Mouse (Mus musculus): Measurements from ENCODE around the gene Hhatl. TPM values are rescaled to one million over a fixed set of nuclear protein-coding genes. Genes with fewer than 3 reads are reported as not detected.

The Hhatl gene
- polyA plus RNA-seq, 1 experiment from 2014 or later, result not detected

DNA sequence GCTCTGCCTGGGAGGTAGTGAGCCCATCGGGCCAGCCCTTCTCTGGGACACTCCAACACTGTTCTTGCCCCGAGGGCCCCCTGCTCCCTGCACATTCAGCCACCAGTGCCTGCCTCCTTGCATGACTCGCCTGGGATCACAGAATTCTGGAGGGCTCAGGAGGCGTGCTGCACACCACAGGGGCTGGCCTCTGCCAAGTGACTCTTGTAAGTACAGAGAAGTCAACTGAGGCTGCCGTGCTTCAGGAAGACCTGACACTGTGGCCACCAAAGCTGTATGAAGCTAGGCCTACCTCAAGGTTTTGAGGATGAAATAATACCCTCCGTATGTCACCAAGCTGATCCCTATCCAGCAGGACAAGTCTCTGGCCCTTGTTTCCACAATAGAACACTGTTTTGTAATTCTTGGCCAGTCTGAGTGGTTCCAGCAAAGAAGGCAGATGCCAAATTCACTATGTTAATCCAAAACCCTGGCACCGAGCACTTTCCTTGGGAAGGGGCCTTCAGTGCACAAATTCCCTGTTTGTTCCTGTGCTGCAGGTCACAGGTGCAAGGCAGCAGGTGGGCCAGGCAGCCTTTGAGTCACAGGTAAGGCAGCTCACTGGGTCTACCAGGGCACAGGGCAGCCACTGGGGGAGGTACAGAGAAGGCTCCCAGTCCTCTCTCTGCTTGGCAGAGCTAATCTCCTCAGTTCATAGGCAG, 27.6 kb upstream of the Hhatl start:
- Histone ChIP-seq H3K27ac (no peak overlapping the region), H3K79me2 (ENCODE audit: inconsistent target) (no peaks in the 10 kb centered on the region), H3K4me3 (ENCODE audit: inconsistent target) (no peak overlapping the region), H3K36me3 (ENCODE audit: inconsistent target) (no peaks in the 10 kb centered on the region)
- 92% methylated on average over 6 of the region's 7 CpGs for WGBS (ENCODE audit: missing documents)

DNA sequence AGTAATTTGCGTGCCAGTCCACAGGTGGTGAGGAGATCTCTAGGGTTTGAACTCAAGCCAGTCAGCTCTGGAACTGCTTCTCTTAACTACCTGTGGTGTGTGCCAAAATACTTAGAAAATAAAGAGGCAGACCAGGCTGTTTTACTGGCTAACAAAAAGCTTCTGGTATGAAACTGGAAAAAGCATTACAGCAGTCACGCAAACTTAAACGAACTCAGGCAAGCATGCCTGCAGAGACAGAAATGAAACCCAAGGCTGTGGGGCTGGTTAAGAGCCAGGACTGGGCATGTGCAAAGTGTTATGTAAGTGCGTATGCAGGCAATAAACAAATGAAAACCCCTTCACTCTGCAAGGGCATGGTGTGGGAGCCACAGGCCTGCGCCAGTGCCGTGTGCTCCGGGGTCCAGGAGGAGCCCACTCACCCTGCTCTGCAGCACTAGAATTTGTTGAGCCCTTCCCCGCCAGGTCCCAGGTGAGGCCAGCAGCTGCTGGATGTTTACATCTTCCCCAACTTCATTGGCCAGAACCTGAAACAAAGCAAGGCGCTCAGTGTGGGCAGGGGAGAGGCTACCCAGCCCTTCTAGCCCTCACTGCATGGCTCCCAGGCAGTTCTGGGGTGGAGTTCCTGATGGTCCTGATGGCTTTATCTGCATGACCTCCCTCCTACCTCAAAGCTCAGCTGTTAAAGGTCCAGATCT, 26.9 kb upstream of the Hhatl start:
- H3K36me3 ChIP-seq (ENCODE audit: inconsistent target), result no peaks in the 10 kb centered on the region
- no peaks in the 10 kb centered on the region for H3K79me2 ChIP-seq (ENCODE audit: inconsistent target)
- H3K4me3 ChIP-seq (ENCODE audit: inconsistent target), result no peak overlapping the region
- H3K27ac ChIP-seq, result no peak overlapping the region
- 80% methylated on average over 9 of the region's 9 CpGs for WGBS (ENCODE audit: missing documents)

DNA sequence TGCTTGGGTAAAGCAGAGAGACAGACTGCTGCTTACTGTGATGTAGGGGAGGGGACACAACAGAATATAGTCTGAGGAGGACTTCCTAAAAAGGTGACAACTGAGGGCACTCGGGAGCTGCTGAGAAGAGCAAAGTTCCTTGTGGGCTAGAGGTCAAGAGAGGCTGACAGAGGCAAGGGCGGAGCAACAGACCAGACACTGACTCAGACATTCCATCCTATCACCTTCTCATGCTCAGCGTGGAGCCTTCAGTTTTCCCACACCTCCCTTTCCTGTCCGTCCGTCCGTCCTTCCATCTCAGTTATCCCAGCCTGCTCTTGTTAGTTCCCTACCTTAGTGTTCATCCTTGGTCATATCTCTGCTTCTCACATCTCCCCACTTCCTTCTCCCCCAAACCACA, 22.9 kb upstream of the Hhatl start:
- no peak overlapping the region for H3K27ac ChIP-seq
- 25% methylated on average over 6 of the region's 6 CpGs for WGBS (ENCODE audit: missing documents)
- no peaks in the 10 kb centered on the region for H3K79me2 ChIP-seq (ENCODE audit: inconsistent target)
- H3K4me3 ChIP-seq (ENCODE audit: inconsistent target), result no peak overlapping the region
- no peaks in the 10 kb centered on the region for H3K36me3 ChIP-seq (ENCODE audit: inconsistent target)

DNA sequence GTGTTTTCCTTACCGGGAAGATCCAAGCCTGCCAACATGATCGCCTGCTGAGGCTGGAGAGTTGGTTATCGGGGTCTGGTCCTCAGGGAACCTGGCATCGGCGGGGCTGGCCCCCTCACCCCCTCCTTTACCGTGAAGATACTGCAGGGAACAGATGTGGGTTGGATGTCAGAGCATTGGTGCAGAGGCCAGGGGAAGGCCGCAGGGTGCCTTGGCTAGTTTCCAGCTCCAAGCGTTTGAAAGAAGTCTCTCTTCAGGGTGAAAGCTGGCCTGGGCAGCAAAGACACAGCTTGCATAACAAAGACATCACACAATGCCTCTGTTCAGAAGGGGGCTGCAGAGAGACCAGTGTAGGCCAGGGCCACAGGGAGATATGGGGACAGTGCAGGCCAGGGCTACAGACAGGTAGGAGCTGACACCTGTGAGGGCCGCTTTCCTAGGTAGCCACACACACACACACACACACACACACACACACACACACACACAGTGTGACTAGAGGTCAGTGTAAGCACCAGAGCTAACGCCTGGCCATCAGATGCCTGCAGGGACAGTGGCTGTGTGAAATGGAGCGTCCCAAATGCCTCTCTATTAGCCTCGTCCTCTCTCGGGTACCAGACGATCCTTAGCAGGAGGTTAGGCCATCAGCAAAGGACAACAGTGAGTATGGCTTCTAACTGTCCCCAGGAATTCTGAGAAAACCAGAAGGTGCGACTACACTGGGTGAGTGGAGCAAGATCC, 17.9 kb upstream of the Hhatl start:
- H3K4me3 ChIP-seq (ENCODE audit: inconsistent target), result no peak overlapping the region
- H3K79me2 ChIP-seq (ENCODE audit: inconsistent target), result no peaks in the 10 kb centered on the region
- H3K36me3 ChIP-seq (ENCODE audit: inconsistent target), result no peaks in the 10 kb centered on the region
- H3K27ac ChIP-seq, result no peak overlapping the region
- WGBS (ENCODE audit: missing documents), result 80% methylated on average over 15 of the region's 15 CpGs

DNA sequence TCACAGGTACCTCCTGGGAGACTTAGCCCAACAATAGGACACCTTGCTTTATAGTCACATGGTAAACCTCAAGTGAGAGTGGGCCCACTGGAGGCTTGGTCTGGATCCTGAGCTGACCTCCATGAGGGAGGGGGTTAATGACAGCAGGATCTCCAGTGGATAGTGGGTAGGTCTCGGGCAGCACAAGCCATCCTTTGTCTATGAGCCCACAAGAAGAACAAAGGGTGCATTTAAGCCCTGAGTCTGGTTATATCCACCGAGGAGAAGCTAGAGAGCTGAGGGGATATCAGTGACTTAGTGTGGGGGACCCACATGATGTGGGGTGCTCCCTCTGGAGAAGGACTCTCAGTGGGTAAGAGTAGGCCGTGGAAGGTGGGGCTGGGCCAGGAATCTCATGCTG, 16.2 kb upstream of the Hhatl start:
- Histone ChIP-seq H3K27ac (no peak overlapping the region), H3K36me3 (ENCODE audit: inconsistent target) (no peaks in the 10 kb centered on the region), H3K4me3 (ENCODE audit: inconsistent target) (no peak overlapping the region), H3K79me2 (ENCODE audit: inconsistent target) (no peaks in the 10 kb centered on the region)
- WGBS (ENCODE audit: missing documents), result 95% methylated on average over 3 of the region's 3 CpGs

DNA sequence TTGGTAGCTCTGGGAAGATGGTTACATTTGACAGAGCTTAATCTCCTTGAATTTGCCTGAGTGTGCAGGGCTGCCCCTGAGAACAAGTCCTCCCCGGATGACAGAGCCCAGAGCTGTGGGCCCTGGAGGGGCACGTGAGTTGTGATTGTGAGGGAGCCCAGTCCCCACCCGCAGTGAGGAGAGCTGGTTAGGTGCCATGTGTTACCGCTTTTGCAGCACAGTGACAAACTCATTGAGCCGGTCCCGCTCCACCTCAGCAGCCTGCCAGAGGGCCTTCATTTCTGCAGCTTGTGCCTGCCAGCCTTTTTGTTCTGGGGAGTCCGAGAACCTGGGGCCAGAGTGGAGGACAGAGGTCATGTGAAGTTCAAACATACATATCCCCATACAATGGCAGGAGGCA, 15.6 kb upstream of the Hhatl start:
- WGBS (ENCODE audit: missing documents), result 80% methylated on average over 7 of the region's 7 CpGs
- no peaks in the 10 kb centered on the region for H3K79me2 ChIP-seq (ENCODE audit: inconsistent target)
- no peak overlapping the region for H3K4me3 ChIP-seq (ENCODE audit: inconsistent target)
- no peak overlapping the region for H3K27ac ChIP-seq
- no peaks in the 10 kb centered on the region for H3K36me3 ChIP-seq (ENCODE audit: inconsistent target)

DNA sequence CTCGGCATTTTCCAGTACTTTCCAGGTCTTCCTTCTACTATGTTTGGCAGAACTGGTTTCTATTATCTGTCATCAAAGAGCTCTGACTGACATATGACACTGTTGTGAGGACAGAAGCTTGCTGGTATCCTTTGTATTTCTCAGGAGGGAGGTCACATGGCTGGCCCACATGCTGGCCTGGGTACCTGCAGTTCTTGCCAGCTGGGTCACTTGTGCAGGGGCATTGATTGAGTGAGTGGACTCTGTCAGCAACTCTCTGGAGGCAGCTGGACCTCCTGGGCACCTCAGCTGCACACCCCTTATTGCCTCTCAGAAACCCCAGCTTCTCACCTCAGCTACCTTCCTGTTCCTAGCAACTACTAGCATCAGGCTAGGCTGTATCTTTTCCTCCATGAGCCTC, 15.2 kb upstream of the Hhatl start:
- 92% methylated on average over 1 of the region's 1 CpGs for WGBS (ENCODE audit: missing documents)
- Histone ChIP-seq H3K4me3 (ENCODE audit: inconsistent target) (no peak overlapping the region), H3K36me3 (ENCODE audit: inconsistent target) (no peaks in the 10 kb centered on the region), H3K27ac (no peak overlapping the region), H3K79me2 (ENCODE audit: inconsistent target) (no peaks in the 10 kb centered on the region)

DNA sequence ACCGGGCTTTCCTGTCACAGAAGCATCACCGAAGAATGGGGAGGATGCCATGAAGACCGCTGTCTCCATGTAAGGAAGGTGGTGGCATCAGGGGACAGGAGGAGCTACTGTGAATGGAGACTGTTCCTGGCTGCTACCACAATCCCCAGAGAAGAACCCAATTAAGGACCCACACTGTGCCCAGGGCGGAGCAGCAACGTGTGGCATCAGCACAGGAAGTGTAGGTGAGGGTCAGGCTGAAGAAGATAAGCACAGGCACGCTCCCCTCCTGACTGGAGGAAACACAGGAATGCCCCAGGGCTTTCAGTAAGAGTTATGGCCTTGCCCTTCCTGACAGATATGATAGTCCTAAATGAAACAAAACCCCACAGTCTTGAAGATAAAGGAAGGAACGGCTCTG, 10.4 kb upstream of the Hhatl start:
- H3K36me3 ChIP-seq (ENCODE audit: inconsistent target), result no peaks in the 10 kb centered on the region
- no peak overlapping the region for H3K27ac ChIP-seq
- H3K4me3 ChIP-seq (ENCODE audit: inconsistent target), result no peak overlapping the region
- WGBS (ENCODE audit: missing documents), result 40% methylated on average over 7 of the region's 7 CpGs
- no peaks in the 10 kb centered on the region for H3K79me2 ChIP-seq (ENCODE audit: inconsistent target)

DNA sequence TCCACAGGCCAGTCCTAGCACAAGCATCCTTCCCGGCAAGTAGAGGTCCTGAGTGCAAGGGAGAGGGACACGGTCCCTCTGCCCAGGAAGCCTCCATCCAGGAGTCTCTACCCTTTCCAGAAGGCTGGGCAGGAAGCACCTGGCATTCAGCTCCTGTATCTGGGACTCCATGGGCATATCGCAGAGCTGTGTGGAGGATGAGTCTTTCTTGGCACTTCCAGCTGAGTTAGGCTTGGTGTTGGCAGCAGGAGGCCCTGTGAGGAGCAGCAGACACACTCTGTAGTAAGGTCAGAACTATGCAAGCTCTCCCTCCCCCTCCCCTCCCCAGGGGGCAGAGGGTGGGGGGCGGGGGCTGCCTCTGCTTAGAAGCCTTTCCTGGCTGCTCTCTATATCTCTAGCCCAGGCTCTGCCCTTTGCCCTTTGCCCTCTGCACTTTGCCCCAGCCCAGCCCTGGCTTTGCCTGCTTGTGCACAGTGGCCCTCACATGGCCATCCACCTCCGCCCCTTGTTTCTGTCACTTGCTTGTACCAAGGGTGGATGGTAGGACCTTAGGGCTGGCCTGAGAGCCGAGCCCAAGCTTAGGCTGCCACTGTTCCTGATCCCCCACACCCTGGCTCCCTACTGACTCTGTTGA, 6.7 kb upstream of the Hhatl start:
- no peak overlapping the region for H3K4me3 ChIP-seq (ENCODE audit: inconsistent target)
- H3K79me2 ChIP-seq (ENCODE audit: inconsistent target), result no peaks in the 10 kb centered on the region
- WGBS (ENCODE audit: missing documents), result 82% methylated on average over 6 of the region's 6 CpGs
- no peaks in the 10 kb centered on the region for H3K36me3 ChIP-seq (ENCODE audit: inconsistent target)
- H3K27ac ChIP-seq, result no peak overlapping the region

DNA sequence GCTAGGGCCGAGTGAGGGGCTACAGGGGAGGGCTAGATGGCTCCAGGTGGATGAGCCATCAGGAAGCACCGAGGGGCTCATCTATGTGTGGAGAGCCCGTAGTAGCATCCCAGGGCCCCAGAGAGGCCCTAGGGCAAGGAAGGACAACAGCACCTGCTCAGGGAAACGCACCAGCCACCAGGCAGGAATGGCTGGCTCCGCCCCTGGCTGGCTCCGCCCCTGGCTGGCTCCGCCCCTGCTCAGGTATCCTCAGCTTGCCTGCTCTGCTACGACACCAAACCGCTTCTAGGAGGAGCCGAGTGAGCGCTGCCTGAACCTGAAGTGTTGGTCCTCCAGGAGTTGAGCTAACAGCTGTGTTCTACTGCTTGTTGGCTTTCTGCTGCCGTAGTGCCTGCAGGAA, 5.4 kb upstream of the Hhatl start:
- Histone ChIP-seq H3K27ac (no peak overlapping the region), H3K4me3 (ENCODE audit: inconsistent target) (no peak overlapping the region), H3K36me3 (ENCODE audit: inconsistent target) (no peaks in the 10 kb centered on the region), H3K79me2 (ENCODE audit: inconsistent target) (no peaks in the 10 kb centered on the region)
- 57% methylated on average over 12 of the region's 12 CpGs for WGBS (ENCODE audit: missing documents)

DNA sequence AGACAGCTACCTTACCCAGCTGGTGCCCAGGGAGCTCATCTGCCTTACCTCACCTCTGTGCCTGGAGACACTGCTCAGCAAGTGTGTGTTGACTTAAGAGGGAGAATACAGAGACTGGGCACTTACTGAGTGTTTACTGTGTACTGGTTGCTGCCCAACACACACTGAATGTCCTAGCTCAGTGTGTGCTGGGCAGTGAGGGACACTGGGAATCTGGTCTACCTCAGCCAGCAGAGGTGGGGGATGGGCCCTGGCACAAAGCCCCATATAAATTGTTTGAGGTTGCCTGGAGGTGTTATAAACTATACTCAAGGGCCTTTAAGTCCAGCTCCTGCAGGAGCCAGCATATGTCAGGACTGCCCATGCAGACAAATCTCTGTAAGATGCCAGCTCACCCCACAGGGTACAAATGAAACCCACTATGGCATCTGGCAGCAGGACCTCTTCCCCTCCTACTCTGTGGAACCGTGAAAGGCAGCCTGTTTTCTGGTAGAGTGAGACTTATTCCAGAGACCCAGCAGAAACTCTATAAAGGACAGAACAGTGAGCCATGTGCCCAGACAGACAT, 2.7 kb upstream of the Hhatl start:
- H3K27ac ChIP-seq, result no peak overlapping the region
- H3K36me3 ChIP-seq (ENCODE audit: inconsistent target), result no peaks in the 10 kb centered on the region
- no peaks in the 10 kb centered on the region for H3K79me2 ChIP-seq (ENCODE audit: inconsistent target)
- H3K4me3 ChIP-seq (ENCODE audit: inconsistent target), result no peak overlapping the region
- 50% methylated on average over 1 of the region's 1 CpGs for WGBS (ENCODE audit: missing documents)

DNA sequence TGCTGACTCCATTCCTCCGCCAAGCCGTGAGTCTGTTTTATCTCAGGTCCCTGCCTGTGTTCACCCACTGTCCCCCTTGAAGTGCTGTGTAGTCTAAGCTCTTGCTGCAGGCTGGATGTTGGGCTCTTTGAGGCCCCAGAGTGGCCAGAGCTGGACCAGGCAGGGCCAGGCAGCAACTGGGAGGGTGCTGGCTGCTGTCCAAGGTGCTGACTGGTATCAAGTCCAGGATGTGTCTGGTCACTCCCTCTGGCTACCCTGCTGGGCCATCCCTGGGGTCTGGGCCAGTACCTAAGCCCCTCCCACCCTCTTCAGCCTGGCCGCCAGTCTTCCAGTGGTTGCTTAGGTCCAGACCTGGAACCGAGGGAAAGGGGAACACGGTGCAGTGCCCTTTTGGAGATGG, 1.1 kb downstream of the Hhatl start:
- 30% methylated on average over 5 of the region's 5 CpGs for WGBS (ENCODE audit: missing documents)
- Histone ChIP-seq H3K36me3 (ENCODE audit: inconsistent target) (no peaks in the 10 kb centered on the region), H3K4me3 (ENCODE audit: inconsistent target) (no peak overlapping the region), H3K79me2 (ENCODE audit: inconsistent target) (no peaks in the 10 kb centered on the region), H3K27ac (no peak overlapping the region)

DNA sequence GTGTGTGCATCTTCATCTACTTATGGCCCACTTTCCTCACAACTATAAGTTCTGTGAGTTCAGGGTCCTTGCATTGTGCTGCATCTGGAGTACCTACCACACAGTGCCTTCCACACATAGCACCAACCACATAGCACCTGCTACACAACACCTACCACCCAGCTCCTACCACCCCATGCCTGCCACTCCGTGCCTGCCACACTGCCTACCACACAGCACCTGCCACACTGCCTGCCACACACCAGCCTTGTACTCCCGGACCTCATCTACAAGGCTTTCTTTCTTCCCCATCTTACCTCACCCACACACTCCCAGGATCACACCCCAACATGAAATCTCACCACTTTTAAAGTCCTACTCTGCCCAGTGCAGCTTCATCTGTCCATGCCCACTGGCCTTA, 5.9 kb downstream of the Hhatl start:
- Histone ChIP-seq H3K27ac (no peak overlapping the region), H3K4me3 (ENCODE audit: inconsistent target) (no peak overlapping the region), H3K79me2 (ENCODE audit: inconsistent target) (no peaks in the 10 kb centered on the region), H3K36me3 (ENCODE audit: inconsistent target) (no peaks in the 10 kb centered on the region)
- 92% methylated on average over 2 of the region's 2 CpGs for WGBS (ENCODE audit: missing documents)

DNA sequence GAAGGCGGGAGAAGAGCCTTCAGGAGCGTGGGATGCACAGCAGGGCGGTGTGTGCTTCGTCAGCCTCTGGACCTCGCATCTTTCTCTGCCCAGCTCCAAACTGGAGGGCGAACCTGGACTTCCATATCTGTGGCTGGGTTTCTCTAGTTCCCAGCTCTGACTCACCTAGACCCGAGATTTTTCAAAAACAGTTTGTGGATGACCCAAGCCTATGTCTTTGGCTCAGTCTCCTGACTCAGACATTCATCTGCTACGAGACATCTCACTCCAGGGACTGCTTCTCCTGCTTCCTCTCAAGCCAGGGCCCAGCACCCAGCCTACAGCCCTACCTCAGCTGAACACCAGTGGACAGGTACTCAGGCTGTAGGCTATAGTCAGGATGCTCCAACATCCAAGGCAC, 7.0 kb downstream of the Hhatl start:
- WGBS (ENCODE audit: missing documents), result 89% methylated on average over 8 of the region's 8 CpGs
- H3K79me2 ChIP-seq (ENCODE audit: inconsistent target), result no peaks in the 10 kb centered on the region

More for the DNA sequence above, 7.0 kb downstream of the Hhatl start:
- no peak overlapping the region for H3K4me3 ChIP-seq (ENCODE audit: inconsistent target)
- H3K27ac ChIP-seq, result no peak overlapping the region
- H3K36me3 ChIP-seq (ENCODE audit: inconsistent target), result no peaks in the 10 kb centered on the region

All from macrophage (primary cell).